Mouse (Mus musculus) left cerebral cortex, postnatal 25 days (tissue): ENCODE results near the gene Rcan3. TPM values are rescaled to one million over a fixed set of nuclear protein-coding genes. Genes with fewer than 3 reads are reported as not detected.

Experiments
- DNase-seq, 2 experiments: peaks; one replicate each; pipeline ENCODE4 v3.0.0; 2022; ENCODE audit warnings: low spot score in 2 of 2, mixed read lengths in 1 of 2
- intact Hi-C: fragments of 180-260 bp; cut with DNase I; formaldehyde crosslinking; loops from one replicate; pipeline ENCODE4 v1.15.1; 2025
- total RNA-seq, 2 experiments: library from RNA; stranded (reverse); gene quantifications; 2 replicates each; pipeline ENCODE4 v1.2.3; 2021

The Rcan3 gene
- total RNA-seq, 2 experiments from 2014 or later = 24.6 to 30.5 TPM

DNA sequence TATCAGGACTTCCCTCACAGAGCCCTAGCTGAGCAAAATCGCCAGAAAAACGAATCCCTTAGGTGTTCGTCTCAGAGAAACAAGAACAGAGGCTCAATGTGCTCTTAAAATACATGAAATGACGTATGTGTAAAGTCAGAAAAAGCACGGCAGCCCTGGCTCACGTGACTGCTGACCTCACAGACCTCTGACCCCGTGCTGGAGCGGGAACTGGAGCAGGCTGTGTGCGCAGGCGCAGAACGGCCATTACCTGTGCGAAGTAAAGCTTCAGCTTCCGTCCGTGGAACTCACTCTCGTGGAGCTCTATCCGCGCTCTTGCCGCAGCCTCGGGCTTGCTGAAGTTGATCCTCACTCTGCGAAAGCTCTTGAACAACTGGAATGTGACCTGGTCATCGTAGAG is 13.7 kb downstream of the Rcan3 start:
- intact Hi-C loops = no loop called here
- DNase-seq = no peak

DNA sequence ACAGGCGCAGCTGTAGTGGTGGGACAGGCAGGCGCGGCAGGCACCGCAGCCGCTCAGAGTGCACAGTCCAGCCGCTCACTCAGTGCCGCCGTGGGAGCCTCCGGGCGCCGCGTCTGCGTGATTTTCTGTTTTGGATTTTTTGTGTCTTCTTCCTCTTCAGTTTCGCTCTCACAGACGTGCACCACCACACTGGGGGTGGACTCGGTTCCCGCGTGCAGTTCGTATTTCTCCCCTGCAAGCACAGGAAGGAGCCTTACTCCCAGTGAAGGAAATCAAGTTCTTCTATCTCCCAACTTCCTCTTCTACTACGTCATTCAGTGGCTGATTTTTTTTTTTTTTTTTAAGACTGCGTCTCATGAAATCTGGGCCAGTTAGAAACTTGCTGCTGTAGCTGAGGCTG is 17.3 kb downstream of the Rcan3 start:
- DNase-seq = no peak
- intact Hi-C loops = no loop called here

DNA sequence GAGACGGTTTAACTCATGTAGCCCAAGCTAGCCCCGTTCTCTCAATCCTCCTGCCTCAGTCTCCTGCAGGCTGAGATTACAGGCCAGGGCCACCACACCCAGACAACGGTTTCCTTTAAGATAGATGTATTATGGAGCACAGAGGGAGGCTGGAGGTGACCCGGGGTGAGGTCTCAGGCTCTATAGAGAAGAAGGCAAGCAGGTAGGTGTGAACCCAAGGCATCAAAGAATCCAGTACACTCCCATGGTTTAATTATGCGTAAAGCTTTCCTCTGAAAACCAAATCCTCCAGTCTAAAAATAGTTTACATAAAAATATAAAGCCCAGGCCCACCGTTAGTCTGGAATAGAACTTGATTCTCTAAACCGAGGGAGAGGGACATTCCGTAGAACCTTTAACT is 20.2 kb downstream of the Rcan3 start:
- intact Hi-C loops = no loop called here
- no peak for DNase-seq

DNA sequence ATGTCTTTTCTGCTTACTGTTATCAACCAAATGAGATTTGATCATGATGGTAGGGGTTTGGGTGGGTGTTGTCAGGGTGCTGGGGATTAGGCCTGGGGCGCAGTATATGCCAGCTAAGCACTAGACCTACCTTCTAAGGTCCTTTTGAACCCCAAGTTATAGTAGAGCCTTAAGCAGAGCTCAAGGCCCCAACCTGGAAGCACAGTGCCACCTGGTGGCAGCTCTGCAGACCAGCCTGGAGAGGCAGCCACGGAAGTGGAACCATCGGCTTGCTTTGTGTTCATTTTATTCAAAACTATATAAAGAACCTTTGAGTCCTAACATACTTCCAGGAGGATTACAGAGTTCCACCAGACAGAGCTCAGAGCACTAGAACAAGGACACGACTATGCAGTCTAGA is 22.0 kb downstream of the Rcan3 start:
- intact Hi-C loops = loop anchor here (1.0 kb wide), 2 partner anchors 29 to 53 kb away; no protein-coding TSS in a partner anchor
- peak; percentile 30 to 43 for DNase-seq

DNA sequence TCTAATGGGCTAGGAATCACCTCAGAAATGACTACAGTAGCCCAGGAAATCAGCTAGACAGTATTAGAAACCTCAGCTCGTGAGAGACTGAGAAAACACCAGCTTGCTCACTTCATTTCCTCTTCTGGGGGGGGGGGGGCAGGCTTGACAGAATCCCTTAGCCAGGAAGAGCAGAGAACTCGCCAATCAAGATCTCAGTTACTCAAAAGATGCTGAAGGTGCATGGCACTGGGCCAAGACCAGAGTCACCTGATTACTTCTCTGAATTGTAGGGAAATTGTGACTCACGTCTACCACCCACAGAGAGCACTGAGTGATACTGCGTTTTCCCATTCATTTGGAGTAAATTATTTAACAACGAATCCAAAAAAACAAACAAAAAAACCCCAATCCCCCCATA is 27.5 kb downstream of the Rcan3 start:
- intact Hi-C loops = no loop called here
- peak; percentile 17 to 42 for DNase-seq

DNA sequence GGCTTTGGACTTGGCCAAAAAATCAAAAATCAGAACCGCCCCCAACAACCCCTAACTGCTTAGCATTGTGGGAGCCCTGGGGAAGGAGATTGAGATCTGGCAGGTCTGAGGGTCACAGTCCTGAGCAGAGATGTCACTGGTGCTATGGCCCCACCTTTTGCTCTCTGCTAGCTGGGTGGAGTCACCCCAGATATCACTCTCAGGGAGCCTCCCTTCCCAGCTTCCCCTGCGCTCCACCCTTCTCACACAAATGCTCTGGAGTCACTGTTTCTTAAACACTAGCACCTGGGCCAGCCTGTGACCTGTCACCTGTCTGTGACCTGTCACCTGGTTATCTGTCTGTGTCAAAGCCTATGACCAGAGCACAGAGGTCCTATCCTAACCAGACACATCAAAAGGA is 28.7 kb downstream of the Rcan3 start:
- no peak for DNase-seq
- intact Hi-C loops = no loop called here

DNA sequence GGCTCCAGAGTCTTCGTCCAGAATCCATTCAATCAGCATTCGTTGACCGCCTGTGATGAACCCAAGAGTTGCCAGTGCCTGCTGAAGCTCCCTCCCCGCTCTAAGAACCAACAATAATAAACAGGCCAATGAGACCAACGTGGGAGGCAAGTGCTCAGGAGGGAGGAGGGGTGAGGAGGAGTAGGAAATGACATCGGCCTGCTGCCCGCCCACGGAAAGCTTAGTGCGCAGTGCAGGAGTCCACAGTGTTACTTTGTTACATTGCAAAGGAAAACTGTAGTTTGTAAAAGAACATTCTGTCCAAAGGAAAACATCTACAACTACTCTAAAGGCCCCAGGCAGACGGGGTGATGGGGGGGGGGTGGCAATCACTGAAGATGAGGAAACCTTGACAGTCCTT is 29.6 kb downstream of the Rcan3 start:
- no peak for DNase-seq
- intact Hi-C loops = no loop called here

DNA sequence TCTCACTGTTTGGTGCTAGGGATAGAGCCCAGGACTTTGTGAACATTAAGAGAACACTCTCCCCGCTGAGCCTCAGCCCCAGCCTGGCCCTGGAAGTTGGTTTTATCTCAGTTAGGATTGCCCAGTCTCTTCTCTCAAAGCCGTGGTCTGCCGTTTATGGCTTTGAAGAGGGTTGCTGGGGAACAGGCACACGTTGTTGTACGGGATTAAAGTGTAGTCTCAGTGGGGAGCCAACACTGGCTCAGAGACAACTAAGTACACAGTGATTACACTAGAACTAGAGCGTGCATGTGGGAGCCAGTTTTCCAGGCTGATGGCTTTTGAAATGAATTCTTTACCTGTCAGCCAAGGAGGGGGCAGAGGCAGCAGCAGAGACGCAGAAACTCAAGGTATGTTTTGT is 31.8 kb downstream of the Rcan3 start:
- DNase-seq = no peak
- intact Hi-C loops = no loop called here

DNA sequence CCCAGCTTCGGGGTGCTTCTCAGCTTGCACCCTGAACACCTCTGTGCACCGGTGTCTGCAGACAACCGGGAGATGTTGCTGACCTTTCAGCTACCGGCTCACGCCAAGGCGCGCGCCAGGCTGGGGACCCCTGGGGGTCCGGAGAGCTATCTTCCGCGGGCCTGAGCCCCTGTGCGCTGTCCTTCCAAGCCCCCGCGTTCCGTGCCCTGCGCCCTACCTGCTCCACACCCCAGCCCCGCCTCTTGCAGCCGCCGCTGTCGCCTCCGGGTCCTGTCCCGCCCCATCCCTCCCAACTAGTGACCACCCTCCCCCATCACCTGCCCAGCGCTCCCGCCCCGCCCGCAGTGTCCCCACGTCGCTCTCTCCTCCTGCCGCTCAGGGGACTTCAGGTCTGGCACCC is 35.7 kb downstream of the Rcan3 start, which contains the start of gene Ncmap:
TSS of gene Ncmap (minus strand) at position 237 of the 400 bp plus-strand sequence.
- intact Hi-C loops = no loop called here
- no peak for DNase-seq

DNA sequence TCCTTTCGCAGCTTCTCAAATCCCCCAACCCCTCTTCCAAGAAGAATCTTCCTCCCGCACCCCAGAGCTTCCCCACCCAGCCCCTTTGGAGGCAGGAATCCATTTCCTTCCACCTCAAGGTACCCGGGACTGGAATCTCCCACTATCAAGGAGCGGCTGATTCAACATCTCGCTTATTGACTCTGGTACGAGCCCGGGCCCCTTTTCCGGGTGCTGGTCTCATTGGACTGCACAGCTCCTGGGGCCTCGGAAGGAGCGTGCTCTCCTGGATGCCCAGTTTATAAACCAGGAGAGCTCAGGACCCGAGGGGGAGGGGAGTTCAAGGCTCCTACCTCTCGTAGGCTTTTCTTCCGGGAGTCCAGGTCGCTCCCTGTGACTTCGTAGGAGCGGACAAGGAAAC is 36.1 kb downstream of the Rcan3 start:
- intact Hi-C loops = no loop called here
- DNase-seq = no peak

DNA sequence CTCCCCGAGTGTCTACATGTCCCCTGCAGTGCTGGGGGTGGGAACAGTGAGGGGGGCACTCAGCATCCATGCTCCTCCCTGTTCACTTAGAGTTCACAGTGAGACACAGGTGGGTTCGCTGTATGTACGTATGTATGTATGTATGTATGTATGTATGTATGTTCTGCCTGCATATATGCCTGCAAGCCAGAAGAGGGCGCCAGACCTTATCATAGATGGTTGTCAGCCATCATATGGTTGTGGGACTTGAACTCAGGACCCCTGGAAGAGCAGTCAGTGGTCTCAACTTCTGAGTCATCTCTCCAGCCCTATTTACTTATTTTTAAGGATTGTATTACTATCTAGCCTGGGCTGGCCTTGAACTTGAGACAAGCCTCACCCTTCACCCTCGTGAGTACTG is 37.4 kb downstream of the Rcan3 start:
- intact Hi-C loops = no loop called here
- no peak for DNase-seq

DNA sequence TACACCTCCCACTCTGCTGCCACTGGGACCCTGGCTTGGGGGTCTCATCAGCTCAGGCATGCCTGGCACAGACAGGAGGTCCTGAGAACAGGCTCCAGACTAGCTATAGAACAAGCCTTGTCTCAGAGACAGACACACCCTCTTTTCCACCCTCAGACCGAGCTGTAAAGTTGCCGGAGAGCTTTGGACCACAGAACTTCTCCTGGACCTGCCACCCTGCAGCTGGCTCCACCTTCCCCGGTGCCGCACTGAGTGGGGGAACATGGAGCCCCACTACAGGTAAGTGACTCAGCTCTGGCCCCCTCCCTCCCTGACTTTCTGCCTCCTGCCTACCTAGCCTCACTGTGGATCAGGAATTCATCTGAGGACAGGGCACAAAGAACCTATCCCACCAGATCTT is 38.3 kb downstream of the Rcan3 start:
- intact Hi-C loops = no loop called here
- DNase-seq = no peak

DNA sequence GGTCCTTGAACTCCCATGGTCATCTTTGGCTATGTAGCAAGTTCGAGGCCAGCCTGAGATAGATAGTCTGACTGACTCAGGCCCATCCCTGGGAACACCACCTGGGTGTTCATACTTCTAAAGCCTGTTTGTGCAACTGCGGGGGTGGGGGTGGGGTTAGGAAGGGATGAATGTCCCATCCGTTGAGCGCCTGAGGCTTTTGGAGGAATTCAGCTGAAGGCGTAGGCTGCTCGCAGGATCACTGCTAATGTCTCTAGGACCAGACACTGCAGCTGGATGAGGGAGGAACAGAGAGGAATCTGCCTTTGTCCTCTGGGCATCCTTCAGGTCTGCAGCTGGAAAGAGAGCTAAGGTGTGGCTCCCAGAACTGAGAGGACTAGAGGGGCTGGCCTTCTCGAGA is 39.0 kb downstream of the Rcan3 start:
- DNase-seq = no peak
- intact Hi-C loops = no loop called here

DNA sequence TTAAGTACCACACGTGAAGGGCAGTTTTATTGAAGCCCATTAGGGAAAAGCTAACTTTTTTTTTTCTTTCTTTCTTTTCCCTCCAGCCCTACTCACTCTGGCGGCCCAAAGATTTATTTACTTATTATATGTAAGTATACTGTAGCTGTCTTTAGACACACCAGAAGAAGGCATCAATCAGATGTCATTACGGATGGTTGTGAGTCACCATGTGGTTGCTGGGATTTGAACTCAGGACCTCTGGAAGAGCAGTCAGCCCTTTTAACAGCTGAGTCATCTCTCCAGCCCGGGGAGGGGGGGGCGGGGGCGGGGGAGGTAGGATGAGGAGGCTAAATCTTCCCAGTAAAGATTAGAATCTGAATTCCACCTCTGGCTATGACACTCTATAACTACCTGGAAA is 40.3 kb downstream of the Rcan3 start:
- intact Hi-C loops = no loop called here
- no peak for DNase-seq

DNA sequence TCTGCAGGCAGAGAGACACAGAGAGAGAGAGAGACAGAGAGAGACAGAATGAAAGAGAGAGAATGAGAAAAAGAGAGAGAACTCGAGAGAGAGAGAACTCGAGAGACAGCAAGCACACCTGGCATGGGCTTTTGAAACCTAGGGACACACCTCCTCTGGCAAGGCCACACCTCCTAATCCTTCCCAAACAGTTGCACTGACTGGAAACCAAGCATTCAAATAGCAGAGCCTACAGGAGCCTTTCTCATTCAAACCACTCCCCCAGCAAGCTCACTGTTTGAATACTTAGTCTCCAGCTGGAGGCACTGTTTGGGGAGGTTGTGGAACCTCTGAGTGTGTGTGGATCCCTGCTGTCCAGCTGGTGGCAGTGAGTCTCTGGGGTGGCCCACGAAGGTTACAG is 40.9 kb downstream of the Rcan3 start:
- intact Hi-C loops = no loop called here
- no peak for DNase-seq

DNA sequence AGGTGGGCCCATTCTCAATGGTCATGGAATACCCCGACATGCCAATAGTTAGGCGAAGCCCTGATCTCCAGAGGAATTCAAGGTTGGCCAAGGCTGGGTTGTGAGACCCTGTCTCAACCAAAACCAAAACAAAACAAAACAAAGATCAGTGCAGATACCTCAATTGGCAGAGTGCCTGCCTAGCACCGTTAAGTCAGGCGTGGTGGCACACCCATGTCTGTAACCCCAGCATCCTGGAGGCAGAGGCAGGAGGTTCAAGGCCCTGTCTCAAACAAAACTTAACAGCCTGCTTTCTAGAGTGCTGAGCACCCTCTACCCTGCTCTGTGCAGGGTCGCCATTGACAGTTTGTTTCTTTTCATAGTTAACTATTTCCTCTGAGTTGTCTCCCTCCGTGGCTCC is 42.6 kb downstream of the Rcan3 start:
- DNase-seq = no peak
- intact Hi-C loops = no loop called here

DNA sequence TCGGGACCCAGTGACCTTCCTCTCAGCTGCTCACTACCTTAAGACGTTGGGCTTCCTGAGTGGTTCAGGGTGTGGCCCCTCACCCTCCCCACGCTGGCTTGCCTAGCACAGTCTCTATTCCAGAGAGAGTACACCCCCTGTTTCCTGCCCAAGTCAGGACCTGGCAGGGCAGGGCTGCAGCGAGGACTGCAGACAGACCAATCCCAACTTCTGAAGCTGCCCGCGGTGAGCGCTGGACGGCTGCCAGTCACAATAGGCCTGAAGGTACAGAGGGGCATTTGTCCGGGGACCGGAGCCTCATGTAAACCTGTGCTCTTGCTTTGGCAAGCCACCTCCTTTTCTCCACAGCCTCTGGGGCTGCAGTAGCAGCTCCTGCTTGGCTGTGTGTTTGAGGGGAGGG is 48.0 kb downstream of the Rcan3 start:
- no peak for DNase-seq
- intact Hi-C loops = no loop called here

DNA sequence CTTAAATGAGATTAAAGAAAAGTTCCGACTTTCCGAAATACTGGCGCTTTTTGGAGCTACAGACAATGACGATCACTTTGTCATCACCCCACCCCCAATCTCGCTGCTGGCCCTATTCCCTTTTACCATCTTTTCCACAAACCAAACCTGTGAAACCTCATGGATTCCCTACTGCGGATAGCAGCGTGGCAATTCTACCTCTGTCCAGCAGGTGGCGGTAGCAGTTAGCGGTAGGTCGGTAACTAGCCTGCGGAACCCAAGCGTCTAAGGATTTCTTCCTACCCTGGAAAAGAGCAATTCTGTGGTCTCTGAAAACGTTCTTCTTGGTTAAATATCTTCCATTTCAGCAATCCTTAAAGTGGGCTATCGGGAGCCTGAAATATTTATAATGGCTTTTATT is 51.3 kb downstream of the Rcan3 start:
- intact Hi-C loops = loop anchor here (1.0 to 5.0 kb wide), 2 partner anchors 29 to 285 kb away; no protein-coding TSS in a partner anchor
- DNase-seq = peak; percentile 60 to 73

DNA sequence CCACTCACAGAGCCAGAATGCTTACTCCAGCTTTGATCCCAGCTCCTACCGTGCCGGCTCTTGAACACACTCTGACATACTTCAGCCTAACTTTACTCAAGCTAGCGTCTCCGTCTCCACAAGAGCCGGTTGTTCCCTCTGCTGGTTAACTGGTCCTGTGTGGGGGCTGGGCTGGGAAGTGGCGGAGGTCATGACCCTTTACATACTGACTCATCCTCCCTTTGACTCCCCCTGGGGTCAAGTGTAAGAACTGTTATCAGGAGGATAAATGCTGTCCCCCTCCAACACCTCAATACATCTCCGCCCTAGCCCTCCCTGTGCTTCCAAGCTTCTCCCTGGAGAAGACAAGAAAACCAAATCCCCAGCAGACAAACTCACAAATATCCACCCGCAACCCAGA is 52.3 kb downstream of the Rcan3 start:
- intact Hi-C loops = loop anchor here (5.0 kb wide), 1 partner anchor 286 kb away; no protein-coding TSS in a partner anchor

DNA sequence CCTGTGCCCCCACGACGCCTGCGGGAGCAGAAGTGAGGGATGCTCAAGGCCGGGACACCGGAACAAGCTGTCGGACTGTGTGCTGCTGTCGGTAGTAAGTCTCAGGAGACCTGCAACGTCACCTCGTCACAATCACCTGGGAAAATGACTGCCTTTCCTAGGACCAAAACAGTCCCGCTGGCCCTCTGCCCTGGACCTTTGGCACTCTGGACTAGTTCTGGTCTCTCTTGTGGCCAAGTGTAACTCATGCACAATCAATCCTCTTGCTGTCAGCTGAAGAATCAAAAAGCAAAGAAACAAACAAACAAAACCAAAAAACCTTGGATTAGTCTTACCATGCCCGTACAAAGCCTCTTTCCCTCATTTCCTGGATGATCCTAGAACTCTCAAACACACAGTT is 56.4 kb downstream of the Rcan3 start:
- intact Hi-C loops = no loop called here
- DNase-seq = no peak

More for the DNA sequence above, 52.3 kb downstream of the Rcan3 start:
- DNase-seq = no peak

DNA sequence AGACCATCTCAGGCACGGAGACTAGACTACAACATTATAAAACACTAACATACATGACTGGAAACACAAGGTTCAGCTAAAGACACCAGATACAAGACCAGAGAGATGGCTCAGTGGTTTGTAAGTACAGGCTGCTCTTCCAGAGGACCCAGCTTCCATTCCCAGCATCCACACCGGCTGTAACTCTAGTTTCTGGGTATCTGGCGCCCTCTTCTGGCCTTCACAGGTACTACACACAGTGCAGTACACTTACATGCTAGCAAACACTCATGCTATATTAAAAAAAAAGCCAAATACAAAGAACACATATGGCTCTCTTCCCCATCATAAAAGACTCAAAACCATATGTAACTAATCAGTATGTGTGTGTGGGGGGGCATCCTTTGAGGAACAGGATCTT is 58.2 kb downstream of the Rcan3 start:
- intact Hi-C loops = no loop called here
- DNase-seq = no peak

DNA sequence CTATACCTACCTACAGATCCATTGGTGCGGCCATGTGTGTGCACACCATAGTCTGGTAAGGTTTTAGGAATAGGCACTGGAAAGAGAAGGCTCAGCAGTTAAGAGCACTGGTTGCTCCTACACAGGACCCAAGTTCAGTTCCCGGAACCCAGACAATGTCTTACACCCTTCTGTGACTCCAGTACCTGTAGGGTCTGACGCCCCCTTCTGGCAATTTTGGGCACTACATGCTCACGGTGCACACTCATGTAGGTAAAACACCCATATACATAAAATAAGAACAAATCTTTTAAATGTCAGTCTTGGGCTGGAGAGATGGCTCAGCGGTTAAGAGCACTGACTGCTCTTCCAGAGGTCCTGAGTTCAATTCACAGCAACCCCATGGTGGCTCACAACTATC is 60.4 kb downstream of the Rcan3 start:
- intact Hi-C loops = no loop called here
- DNase-seq = no peak

DNA sequence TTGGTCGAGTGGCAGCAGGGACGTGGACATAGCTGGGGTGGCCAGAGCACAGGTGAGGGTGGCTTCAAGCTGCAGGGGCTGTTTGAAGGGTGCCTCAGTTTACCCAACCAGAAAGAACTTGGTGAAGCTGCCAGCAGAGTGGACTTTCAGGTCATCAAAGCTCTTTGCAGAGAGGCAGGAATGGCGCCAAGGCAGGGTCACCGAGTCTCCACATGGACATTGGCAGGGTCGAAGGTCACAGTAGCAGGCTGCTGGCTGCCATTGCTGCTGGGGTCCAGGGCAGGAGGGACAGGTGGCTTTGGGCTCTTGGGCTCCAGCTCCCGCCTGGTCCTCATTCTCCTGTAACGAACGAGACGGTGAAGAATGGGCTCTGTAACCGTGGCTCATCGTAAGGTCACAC is 63.3 kb downstream of the Rcan3 start:
- intact Hi-C loops = no loop called here
- DNase-seq = no peak
